Mouse (Mus musculus): ENCODE measurements at regions not wholly inside any gene's neighbourhood (a gene's known extent, or its start where the extent isn't known, plus 50 kb on each side); places are given as distances from the start of the nearest gene placed in this dataset.

DNA sequence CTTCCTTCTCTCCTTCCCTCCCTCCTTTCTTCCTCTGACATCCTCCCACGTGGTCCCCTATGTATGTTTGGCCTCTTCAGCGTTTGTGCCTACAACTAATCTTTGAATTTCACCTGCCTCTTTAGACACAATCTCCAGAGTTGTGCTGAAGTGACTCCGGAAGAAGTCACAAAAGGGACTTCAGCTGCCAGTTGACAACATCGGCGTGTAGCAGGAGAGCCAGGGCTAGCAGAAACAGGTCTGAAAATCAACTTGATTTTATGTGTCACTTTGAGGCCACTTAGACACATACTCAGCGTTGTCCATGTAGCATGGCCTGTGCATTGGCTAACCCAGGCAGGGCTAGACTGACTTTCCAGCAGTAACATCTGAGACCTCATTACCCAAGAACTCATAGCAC, 317.2 kb downstream of the Cd83 start:
- Histone ChIP-seq H3K27ac (ENCODE audit: low read depth) (no peak overlapping the region), H3K4me2 (ENCODE audit: low read depth, low read length) (no peak overlapping the region), H3K9ac (replicated peaks) (no peak overlapping the region), H3K4me3 (ENCODE audit: low read depth, low read length) (no peak overlapping the region), H3K27me3 (ENCODE audit: insufficient read depth, low read length) (0 out of 2 replicates have a peak, but pooled peaks cover 3% of the 10 kb centered on the region), H3K4me1 (ENCODE audit: insufficient read depth) (no peaks in the 10 kb centered on the region), H3K9me3 (ENCODE audit: low read length) (no peaks in the 10 kb centered on the region), H3K36me3 (replicated peaks; ENCODE audit: insufficient read depth, low read length) (no peaks in the 10 kb centered on the region)
- ATAC-seq (no peak), DNase-seq (no peak)
- TF ChIP-seq CTCF (IDR thresholded peaks at IDR 0.05; ENCODE audit: low read depth), result no peak
- TF ChIP-seq EP300 (IDR thresholded peaks at IDR 0.05; ENCODE audit: low read depth), result no peak
- WGBS (ENCODE audit: insufficient replicate concordance), result 67% methylated on average over 6 of the region's 6 CpGs

DNA sequence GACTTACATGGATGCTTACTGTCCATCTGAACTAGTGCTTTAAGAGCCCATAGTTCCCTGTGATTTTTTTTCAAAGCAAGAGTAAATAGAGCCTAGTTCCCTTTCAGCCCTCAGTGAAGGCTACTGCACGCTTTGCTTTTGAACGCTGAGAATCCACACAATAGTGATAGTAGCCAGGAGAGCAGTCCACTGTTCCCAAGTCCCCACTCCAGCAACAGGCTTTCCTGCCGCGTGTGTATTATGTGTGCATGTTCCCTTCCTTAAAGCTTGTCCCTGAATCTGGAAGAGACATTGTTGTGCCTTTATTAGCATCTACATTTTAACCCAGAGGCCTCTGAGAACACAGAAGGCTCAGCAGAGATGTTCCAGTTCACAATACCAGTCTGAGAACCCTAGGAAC, 317.7 kb downstream of the Cd83 start:
- Histone ChIP-seq H3K27me3 (ENCODE audit: insufficient read depth, low read length) (0 out of 2 replicates have a peak, but pooled peaks cover 3% of the 10 kb centered on the region), H3K36me3 (replicated peaks; ENCODE audit: insufficient read depth, low read length) (no peaks in the 10 kb centered on the region), H3K27ac (ENCODE audit: low read depth) (no peak overlapping the region), H3K9ac (replicated peaks) (no peak overlapping the region), H3K9me3 (ENCODE audit: low read length) (no peaks in the 10 kb centered on the region), H3K4me3 (ENCODE audit: low read depth, low read length) (no peak overlapping the region), H3K4me2 (ENCODE audit: low read depth, low read length) (no peak overlapping the region), H3K4me1 (ENCODE audit: insufficient read depth) (no peaks in the 10 kb centered on the region)
- no peak for TF ChIP-seq CTCF (IDR thresholded peaks at IDR 0.05; ENCODE audit: low read depth)
- DNase-seq (no peak), ATAC-seq (no peak)
- 63% methylated on average over 4 of the region's 4 CpGs for WGBS (ENCODE audit: insufficient replicate concordance)

DNA sequence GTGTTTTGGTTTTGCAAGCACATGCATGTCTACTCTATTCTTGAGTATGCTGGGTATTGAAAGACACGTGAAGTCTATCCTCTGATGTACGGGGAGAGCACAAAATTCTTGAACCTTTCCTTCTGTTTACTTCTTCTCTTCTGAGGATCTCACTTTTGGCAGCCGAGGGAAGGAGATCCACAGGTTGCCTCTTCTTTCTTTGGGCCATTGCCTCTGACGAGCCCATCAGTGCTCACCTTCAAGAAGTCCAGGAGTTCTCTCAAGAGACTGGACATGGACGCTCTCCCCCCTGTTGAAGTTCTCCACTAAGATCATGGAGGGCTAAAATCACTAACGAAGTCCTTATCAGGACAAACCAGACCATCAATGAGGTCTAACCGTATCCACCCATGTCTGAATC, 318.8 kb downstream of the Cd83 start:
- no peaks in the 10 kb centered on the region for H3K36me3 ChIP-seq (replicated peaks; ENCODE audit: insufficient read depth, low read length)
- 70% methylated on average over 7 of the region's 7 CpGs for WGBS (ENCODE audit: insufficient replicate concordance)
- no peak overlapping the region for H3K9ac ChIP-seq (replicated peaks)

DNA sequence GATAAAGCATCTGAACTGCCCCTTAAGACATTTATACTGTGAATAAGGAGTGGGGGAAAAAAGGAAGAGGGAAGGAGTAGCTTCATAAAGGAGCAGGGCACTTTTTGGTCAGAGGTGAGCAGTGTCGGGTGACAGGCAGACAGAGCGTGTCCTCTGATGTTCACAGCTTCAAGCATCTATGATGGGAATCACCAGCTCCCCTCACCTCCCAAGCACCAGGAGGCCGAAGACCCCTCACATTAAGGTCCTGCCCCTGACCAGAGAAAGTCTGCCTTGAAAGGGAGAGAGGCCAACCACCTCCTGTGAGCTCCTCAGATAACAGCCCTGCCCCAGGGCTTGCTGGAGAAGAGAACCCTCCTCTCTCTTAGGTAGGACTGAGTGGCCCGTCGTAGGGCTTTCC, 320.6 kb downstream of the Cd83 start:
- ATAC-seq (no peak), DNase-seq (no peak)
- Histone ChIP-seq H3K27me3 (ENCODE audit: insufficient read depth, low read length) (0 out of 2 replicates have a peak, but pooled peaks cover 3% of the 10 kb centered on the region), H3K9me3 (ENCODE audit: low read length) (no peaks in the 10 kb centered on the region), H3K4me2 (ENCODE audit: low read depth, low read length) (no peak overlapping the region), H3K9ac (replicated peaks) (no peak overlapping the region), H3K4me3 (ENCODE audit: low read depth, low read length) (no peak overlapping the region), H3K36me3 (replicated peaks; ENCODE audit: insufficient read depth, low read length) (no peaks in the 10 kb centered on the region), H3K4me1 (ENCODE audit: insufficient read depth) (no peaks in the 10 kb centered on the region), H3K27ac (ENCODE audit: low read depth) (no peak overlapping the region)
- TF ChIP-seq EP300 (IDR thresholded peaks at IDR 0.05; ENCODE audit: low read depth) (no peak), CTCF (IDR thresholded peaks at IDR 0.05; ENCODE audit: low read depth) (no peak)
- 63% methylated on average over 5 of the region's 5 CpGs for WGBS (ENCODE audit: insufficient replicate concordance)

More for the DNA sequence above, 318.8 kb downstream of the Cd83 start:
- Histone ChIP-seq H3K4me2 (ENCODE audit: low read depth, low read length) (no peak overlapping the region), H3K4me3 (ENCODE audit: low read depth, low read length) (no peak overlapping the region), H3K27ac (ENCODE audit: low read depth) (no peak overlapping the region), H3K9me3 (ENCODE audit: low read length) (no peaks in the 10 kb centered on the region), H3K27me3 (ENCODE audit: insufficient read depth, low read length) (0 out of 2 replicates have a peak, but pooled peaks cover 3% of the 10 kb centered on the region), H3K4me1 (ENCODE audit: insufficient read depth) (no peaks in the 10 kb centered on the region)
- DNase-seq (no peak), ATAC-seq (no peak)
- no peak for TF ChIP-seq CTCF (IDR thresholded peaks at IDR 0.05; ENCODE audit: low read depth)
- TF ChIP-seq EP300 (IDR thresholded peaks at IDR 0.05; ENCODE audit: low read depth), result no peak

DNA sequence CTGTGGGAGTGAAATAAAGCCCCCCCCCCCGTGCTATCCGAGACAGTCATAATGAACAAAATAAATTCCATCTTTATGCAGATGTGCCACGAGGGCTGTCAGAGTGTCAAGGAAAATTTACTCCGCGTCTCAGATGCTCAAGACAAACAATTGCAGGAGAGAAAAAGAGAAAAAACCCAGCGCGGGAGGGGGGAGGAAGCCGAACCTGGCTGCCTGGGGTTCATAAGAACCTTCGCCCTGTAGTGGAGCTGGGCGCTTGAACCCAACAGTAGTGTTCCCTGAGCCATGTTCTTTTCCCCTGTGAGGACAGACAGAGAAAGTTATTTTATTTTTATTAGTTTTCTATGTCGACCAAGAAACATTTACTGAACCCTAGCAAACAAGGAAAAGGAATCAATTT, 324.1 kb downstream of the Cd83 start:
- TF ChIP-seq CTCF (IDR thresholded peaks at IDR 0.05; ENCODE audit: low read depth), result no peak
- no peak for TF ChIP-seq EP300 (IDR thresholded peaks at IDR 0.05; ENCODE audit: low read depth)
- ATAC-seq (no peak), DNase-seq (no peak)
- Histone ChIP-seq H3K27me3 (ENCODE audit: insufficient read depth, low read length) (no peaks in the 10 kb centered on the region), H3K4me2 (ENCODE audit: low read depth, low read length) (no peak overlapping the region), H3K4me1 (ENCODE audit: insufficient read depth) (no peaks in the 10 kb centered on the region), H3K9me3 (ENCODE audit: low read length) (no peaks in the 10 kb centered on the region), H3K9ac (replicated peaks) (no peak overlapping the region), H3K36me3 (replicated peaks; ENCODE audit: insufficient read depth, low read length) (no peaks in the 10 kb centered on the region), H3K4me3 (ENCODE audit: low read depth, low read length) (no peak overlapping the region), H3K27ac (ENCODE audit: low read depth) (no peak overlapping the region)
- WGBS (ENCODE audit: insufficient replicate concordance), result 79% methylated on average over 11 of the region's 11 CpGs

DNA sequence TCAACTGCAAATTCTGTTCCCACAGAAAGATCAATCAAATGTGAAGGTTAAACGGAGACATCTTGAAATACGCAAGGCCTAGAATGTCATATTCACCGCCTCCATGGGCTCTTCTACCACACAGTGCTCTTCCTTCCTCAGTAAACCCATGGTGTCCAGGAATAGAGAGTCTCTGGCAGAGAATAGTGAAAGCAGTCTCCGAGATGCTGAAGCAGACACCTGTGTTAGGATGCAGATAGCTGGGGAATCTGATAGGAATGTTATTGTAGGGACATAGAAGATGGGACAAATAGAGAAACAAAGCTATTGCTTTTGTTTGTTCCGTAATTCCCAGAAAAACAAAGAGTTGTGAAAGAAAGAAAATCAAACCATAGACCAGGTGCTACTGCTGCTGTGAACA, 328.5 kb downstream of the Cd83 start:
- Histone ChIP-seq H3K27me3 (ENCODE audit: insufficient read depth, low read length) (no peaks in the 10 kb centered on the region), H3K4me2 (ENCODE audit: low read depth, low read length) (no peak overlapping the region), H3K4me1 (ENCODE audit: insufficient read depth) (peaks cover 5% of the 10 kb centered on the region; the same call in 1 of the 2 replicates), H3K4me3 (ENCODE audit: low read depth, low read length) (no peak overlapping the region), H3K9ac (replicated peaks) (no peak overlapping the region), H3K27ac (ENCODE audit: low read depth) (no peak overlapping the region), H3K36me3 (replicated peaks; ENCODE audit: insufficient read depth, low read length) (no peaks in the 10 kb centered on the region), H3K9me3 (ENCODE audit: low read length) (no peaks in the 10 kb centered on the region)
- ATAC-seq (no peak), DNase-seq (no peak)
- no peak for TF ChIP-seq CTCF (IDR thresholded peaks at IDR 0.05; ENCODE audit: low read depth)
- no peak for TF ChIP-seq EP300 (IDR thresholded peaks at IDR 0.05; ENCODE audit: low read depth)
- WGBS (ENCODE audit: insufficient replicate concordance), result 77% methylated on average over 5 of the region's 5 CpGs

DNA sequence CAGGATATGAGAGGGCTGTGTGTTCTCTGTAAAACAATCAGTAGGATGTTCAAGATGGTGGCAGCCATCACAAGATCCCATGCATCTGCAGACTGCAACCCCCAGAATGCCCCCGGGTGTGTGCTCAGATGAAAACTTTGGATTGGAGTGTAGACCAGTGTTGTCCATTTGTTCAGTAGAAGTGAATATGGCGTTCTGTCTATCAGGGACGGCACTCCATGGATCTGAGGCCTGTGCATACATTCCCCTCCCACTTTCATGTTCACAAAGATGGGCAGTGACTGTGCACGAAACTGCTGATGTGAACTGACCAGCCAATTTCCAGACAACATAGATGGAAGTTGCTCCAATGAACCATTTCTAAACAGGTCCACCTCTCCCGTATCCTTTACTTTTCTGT, 330.3 kb downstream of the Cd83 start:
- H3K4me2 ChIP-seq (ENCODE audit: low read depth, low read length), result no peak overlapping the region
- ATAC-seq (no peak), DNase-seq (no peak)

More for the DNA sequence above, 330.3 kb downstream of the Cd83 start:
- Histone ChIP-seq H3K4me1 (ENCODE audit: insufficient read depth) (peaks cover 5% of the 10 kb centered on the region; the same call in 1 of the 2 replicates), H3K27ac (ENCODE audit: low read depth) (no peak overlapping the region), H3K9me3 (ENCODE audit: low read length) (no peaks in the 10 kb centered on the region), H3K27me3 (ENCODE audit: insufficient read depth, low read length) (no peaks in the 10 kb centered on the region), H3K36me3 (replicated peaks; ENCODE audit: insufficient read depth, low read length) (no peaks in the 10 kb centered on the region), H3K4me3 (ENCODE audit: low read depth, low read length) (no peak overlapping the region), H3K9ac (replicated peaks) (no peak overlapping the region)
- WGBS (ENCODE audit: insufficient replicate concordance), result 73% methylated on average over 5 of the region's 5 CpGs
- TF ChIP-seq CTCF (IDR thresholded peaks at IDR 0.05; ENCODE audit: low read depth) (no peak), EP300 (IDR thresholded peaks at IDR 0.05; ENCODE audit: low read depth) (no peak)
